Comparison of ENCODE assay signal across 28 mouse cellular contexts in genomic region chr2:51905637-51906036, GRCm38 (mm10). TPM values are rescaled to one million over a fixed set of nuclear protein-coding genes. Genes with fewer than 3 reads are reported as not detected.
DNase-seq lines count a peak whose midpoint lies in the region; ATAC-seq and TF ChIP-seq lines count a peak whose summit lies in the region.
"Had no signal": no experiment of that assay in that cellular context is flagged by ENCODE, and none has a peak within 500 bp of the region (broad histone marks: within the 10 kb centered on the region; RNA-seq: fewer than 3 reads in every experiment).

No protein-coding gene starts in this region.

- H3K27ac ChIP-seq in forebrain, postnatal 0 days (ENCODE audit: low read depth, low read length): no peak overlapping the region
- H3K27ac ChIP-seq in forebrain, embryonic 16.5 days (ENCODE audit: low read length): no peak overlapping the region
- peak overlapping the region; percentile 18; the same call in 1 of the 2 replicates for H3K27ac ChIP-seq in embryonic facial prominence, embryonic 13.5 days
- no peak overlapping the region for H3K27ac ChIP-seq in kidney, embryonic 16.5 days (ENCODE audit: low read length)
- H3K27ac ChIP-seq: heart, embryonic 15.5 days; hindbrain, embryonic 14.5 days; hindbrain, postnatal 0 days had no signal

- H3K27me3 ChIP-seq in forebrain, postnatal 0 days (ENCODE audit: insufficient read depth, low read length): no peaks in the 10 kb centered on the region
- H3K27me3 ChIP-seq in forebrain, embryonic 16.5 days (replicated peaks; ENCODE audit: control insufficient read depth, insufficient read depth, low read length): no peaks in the 10 kb centered on the region
- no peaks in the 10 kb centered on the region for H3K27me3 ChIP-seq in embryonic facial prominence, embryonic 13.5 days
- no peaks in the 10 kb centered on the region for H3K27me3 ChIP-seq in kidney, embryonic 16.5 days (ENCODE audit: insufficient read depth, low read length)
- H3K27me3 ChIP-seq: CH12.LX; heart, embryonic 12.5 days; heart, embryonic 15.5 days; Patski had no signal

- no peaks in the 10 kb centered on the region for H3K9me3 ChIP-seq in forebrain, postnatal 0 days (ENCODE audit: low read length)
- no peaks in the 10 kb centered on the region for H3K9me3 ChIP-seq in forebrain, embryonic 16.5 days (ENCODE audit: control insufficient read depth, low read length)
- H3K9me3 ChIP-seq in embryonic facial prominence, embryonic 13.5 days: no peaks in the 10 kb centered on the region
- H3K9me3 ChIP-seq in kidney, embryonic 16.5 days (ENCODE audit: low read length): no peaks in the 10 kb centered on the region
- H3K9me3 ChIP-seq: G1E; heart, embryonic 12.5 days; heart, embryonic 15.5 days had no signal

- peak; percentile 20; the same call in 1 of the 2 replicates for ATAC-seq in forebrain, postnatal 0 days
- ATAC-seq in forebrain, embryonic 16.5 days: no peak
- ATAC-seq in embryonic facial prominence, embryonic 13.5 days (ENCODE audit: insufficient number of reproducible peaks, insufficient read depth, low FRiP score, low TSS enrichment, low read depth): no peak
- ATAC-seq in kidney, embryonic 16.5 days (ENCODE audit: low FRiP score, low TSS enrichment): no peak
- ATAC-seq: forebrain, embryonic 14.5 days; hindbrain, postnatal 0 days; inflammation-experienced regulatory T-cells, adult 6 months; intestine, embryonic 16.5 days; Patski had no signal

- no peak for DNase-seq in forebrain, postnatal 0 days
- DNase-seq in brain, adult 2 months (ENCODE audit: low read depth, low spot score): peak; percentile 11
- no peak for DNase-seq in heart, postnatal 4 days
- DNase-seq: adrenal gland, postnatal 10 days; adrenal gland, postnatal 36 days; B cell, adult 2 months; cerebellum, adult 11 months; cerebellum, adult 2 months; cerebellum, adult 9-11 months; cerebellum, postnatal 25 days; gastrocnemius, postnatal 25 days; heart, adult 18-20 months; heart, postnatal 10 days; heart, postnatal 36 days; kidney, adult 18-20 months had no signal

- no peak overlapping the region for H3K4me2 ChIP-seq in forebrain, postnatal 0 days (ENCODE audit: low read depth)
- no peak overlapping the region for H3K4me2 ChIP-seq in forebrain, embryonic 16.5 days (ENCODE audit: low read length)
- no peak overlapping the region for H3K4me2 ChIP-seq in embryonic facial prominence, embryonic 13.5 days
- no peak overlapping the region for H3K4me2 ChIP-seq in kidney, embryonic 16.5 days (replicated peaks; ENCODE audit: low read depth, low read length)
- H3K4me2 ChIP-seq: heart, embryonic 12.5 days; heart, embryonic 15.5 days; hindbrain, embryonic 14.5 days had no signal

- no peaks in the 10 kb centered on the region for H3K4me1 ChIP-seq in forebrain, postnatal 0 days (ENCODE audit: insufficient read depth)
- no peaks in the 10 kb centered on the region for H3K4me1 ChIP-seq in forebrain, embryonic 16.5 days (replicated peaks; ENCODE audit: control insufficient read depth, insufficient read depth, low read length)
- H3K4me1 ChIP-seq in embryonic facial prominence, embryonic 13.5 days: peaks cover 9% of the 10 kb centered on the region
- 0 out of 2 replicates have a peak, but pooled peaks cover 4% of the 10 kb centered on the region for H3K4me1 ChIP-seq in kidney, embryonic 16.5 days (ENCODE audit: insufficient read depth, low read length)
- H3K4me1 ChIP-seq: heart, embryonic 12.5 days; heart, embryonic 15.5 days had no signal

- WGBS in forebrain, postnatal 0 days: 54% methylated on average over 8 of the region's 8 CpGs
- WGBS in forebrain, embryonic 16.5 days: 69% methylated on average over 8 of the region's 8 CpGs
- WGBS in embryonic facial prominence, embryonic 13.5 days: 22% methylated on average over 8 of the region's 8 CpGs
- 50% methylated on average over 8 of the region's 8 CpGs for WGBS in kidney, embryonic 16.5 days

- no peaks in the 10 kb centered on the region for H3K36me3 ChIP-seq in forebrain, postnatal 0 days (ENCODE audit: insufficient read depth)
- H3K36me3 ChIP-seq in forebrain, embryonic 16.5 days (ENCODE audit: control insufficient read depth, insufficient read depth): no peaks in the 10 kb centered on the region
- H3K36me3 ChIP-seq in embryonic facial prominence, embryonic 13.5 days: no peaks in the 10 kb centered on the region
- no peaks in the 10 kb centered on the region for H3K36me3 ChIP-seq in kidney, embryonic 16.5 days (ENCODE audit: insufficient read depth, low read length)
- H3K36me3 ChIP-seq: G1E; heart, embryonic 12.5 days; heart, embryonic 15.5 days had no signal

- no peak overlapping the region for H3K9ac ChIP-seq in forebrain, postnatal 0 days
- no peak overlapping the region for H3K9ac ChIP-seq in forebrain, embryonic 16.5 days (replicated peaks; ENCODE audit: low read depth, low read length)
- H3K9ac ChIP-seq in embryonic facial prominence, embryonic 13.5 days: no peak overlapping the region
- no peak overlapping the region for H3K9ac ChIP-seq in kidney, embryonic 16.5 days (replicated peaks; ENCODE audit: low read length)
- H3K9ac ChIP-seq: heart, embryonic 12.5 days; heart, embryonic 15.5 days; hindbrain, embryonic 14.5 days had no signal

- no peak overlapping the region for H3K4me3 ChIP-seq in forebrain, postnatal 0 days (ENCODE audit: low read depth, low read length)
- H3K4me3 ChIP-seq in forebrain, embryonic 16.5 days (replicated peaks; ENCODE audit: low read length): no peak overlapping the region
- no peak overlapping the region for H3K4me3 ChIP-seq in embryonic facial prominence, embryonic 13.5 days
- no peak overlapping the region for H3K4me3 ChIP-seq in kidney, embryonic 16.5 days (ENCODE audit: low read length)
- H3K4me3 ChIP-seq: heart, embryonic 12.5 days; heart, embryonic 15.5 days had no signal

- no peak for TF ChIP-seq CTCF in forebrain, postnatal 0 days (IDR thresholded peaks at IDR 0.05; ENCODE audit: low read depth)

RNA-seq across cellular contexts. Expression of gene Rbm43, which starts 29.3 kb away (rescaled TPM):
- 13.7 and 14.4 TPM in 2 replicates for total RNA-seq in forebrain, postnatal 0 days (2014; rRNA removed)
- 13.8 and 15.0 TPM in 2 replicates for polyA plus RNA-seq in forebrain, postnatal 0 days (2015; fragmentation: Nextera tagmentation; extraction: Ambion mirVana)
- polyA plus RNA-seq in forebrain, embryonic 16.5 days (2015; fragmentation: Nextera tagmentation; extraction: Ambion mirVana): 6.1 and 6.8 TPM in 2 replicates
- 14.4 and 14.8 TPM in 2 replicates for polyA plus RNA-seq in embryonic facial prominence, embryonic 13.5 days (2015; fragmentation: Nextera tagmentation; extraction: Ambion mirVana)
- total RNA-seq in heart, postnatal 4 days (2021): 1 to 10 TPM; 8.6 to 9.2 TPM
- 13.6 and 14.9 TPM in 2 replicates for polyA plus RNA-seq in kidney, embryonic 16.5 days (2015; fragmentation: Nextera tagmentation; extraction: Ambion mirVana)
